Comparison of ENCODE assay signal across 25 mouse cellular contexts in genomic region chr1:135451419-135451818, GRCm38 (mm10).
"Had no signal": no experiment of that assay in that cellular context is flagged by ENCODE, and none has a peak within 500 bp of the region (broad histone marks: within the 10 kb centered on the region; RNA-seq: fewer than 3 reads in every experiment).

No protein-coding gene starts in this region.

- H3K9me3 ChIP-seq: embryonic facial prominence, embryonic 10.5 days; embryonic facial prominence, embryonic 12.5 days; embryonic facial prominence, embryonic 13.5 days; embryonic facial prominence, embryonic 15.5 days; forebrain, embryonic 10.5 days; forebrain, embryonic 12.5 days; forebrain, embryonic 13.5 days; forebrain, embryonic 15.5 days; heart, embryonic 10.5 days had no signal

- H3K4me1 ChIP-seq: embryonic facial prominence, embryonic 10.5 days; embryonic facial prominence, embryonic 12.5 days; embryonic facial prominence, embryonic 13.5 days; embryonic facial prominence, embryonic 15.5 days; forebrain, embryonic 10.5 days; forebrain, embryonic 12.5 days; forebrain, embryonic 13.5 days; forebrain, embryonic 15.5 days; heart, embryonic 10.5 days had no signal

- H3K27me3 ChIP-seq: embryonic facial prominence, embryonic 12.5 days; embryonic facial prominence, embryonic 13.5 days; embryonic facial prominence, embryonic 15.5 days; forebrain, embryonic 12.5 days; forebrain, embryonic 13.5 days; forebrain, embryonic 15.5 days had no signal

- H3K27ac ChIP-seq: embryonic facial prominence, embryonic 10.5 days; embryonic facial prominence, embryonic 12.5 days; embryonic facial prominence, embryonic 13.5 days; embryonic facial prominence, embryonic 15.5 days; forebrain, embryonic 10.5 days; forebrain, embryonic 12.5 days; forebrain, embryonic 13.5 days; forebrain, embryonic 15.5 days; gastrocnemius, adult 2 months; heart, adult 2 months; heart, embryonic 10.5 days had no signal

- DNase-seq: cerebellum, adult 9-10 months; cerebellum, adult 9-11 months; cerebellum, postnatal 10 days; cerebellum, postnatal 14 days; cerebellum, postnatal 25 days; cerebellum, postnatal 36 days; embryo, embryonic 11 days; forebrain, postnatal 0 days; gastrocnemius, adult 2 months; gastrocnemius, postnatal 10 days; gastrocnemius, postnatal 14 days; gastrocnemius, postnatal 25 days; heart, adult 18-20 months; heart, adult 2 months had no signal

- H3K9ac ChIP-seq: embryonic facial prominence, embryonic 12.5 days; embryonic facial prominence, embryonic 15.5 days; forebrain, embryonic 12.5 days; forebrain, embryonic 13.5 days; forebrain, embryonic 15.5 days; forebrain, postnatal 0 days had no signal

- H3K4me2 ChIP-seq: embryonic facial prominence, embryonic 12.5 days; embryonic facial prominence, embryonic 13.5 days; embryonic facial prominence, embryonic 15.5 days; forebrain, embryonic 12.5 days; forebrain, embryonic 13.5 days; forebrain, embryonic 15.5 days had no signal

- H3K4me3 ChIP-seq: embryonic facial prominence, embryonic 10.5 days; embryonic facial prominence, embryonic 12.5 days; embryonic facial prominence, embryonic 13.5 days; embryonic facial prominence, embryonic 15.5 days; erythroblast, embryonic 14.5 days; forebrain, embryonic 10.5 days; forebrain, embryonic 12.5 days; forebrain, embryonic 13.5 days; forebrain, embryonic 15.5 days; gastrocnemius, adult 2 months; heart, adult 2 months; heart, embryonic 10.5 days had no signal

- ATAC-seq: forebrain, embryonic 14.5 days had no signal
